Mouse (Mus musculus): ENCODE results near the gene Dffb. TPM values are rescaled to one million over a fixed set of nuclear protein-coding genes. Genes with fewer than 3 reads are reported as not detected.

Dffb gene
- polyA plus RNA-seq, 1 experiment, result 5.4 TPM

GRCm38 (mm10) chr4:153968063-153968462 lies 6.9 kb downstream of the Dffb start:
- Histone ChIP-seq H3K27me3 (replicated peaks) (no peaks in the 10 kb centered on the region), H3K4me3 (replicated peaks) (no peak overlapping the region), H3K36me3 (replicated peaks; ENCODE audit: low read length) (peaks cover 98% of the 10 kb centered on the region), H3K4me1 (peaks cover 8% of the 10 kb centered on the region), H3K9me3 (no peaks in the 10 kb centered on the region)
- TF ChIP-seq FLI1 (IDR thresholded peaks at IDR 0.05; ENCODE audit: low read length) (no peak), GATA1 (IDR thresholded peaks at IDR 0.05; ENCODE audit: borderline replicate concordance, low read length) (no peak)

DNA sequence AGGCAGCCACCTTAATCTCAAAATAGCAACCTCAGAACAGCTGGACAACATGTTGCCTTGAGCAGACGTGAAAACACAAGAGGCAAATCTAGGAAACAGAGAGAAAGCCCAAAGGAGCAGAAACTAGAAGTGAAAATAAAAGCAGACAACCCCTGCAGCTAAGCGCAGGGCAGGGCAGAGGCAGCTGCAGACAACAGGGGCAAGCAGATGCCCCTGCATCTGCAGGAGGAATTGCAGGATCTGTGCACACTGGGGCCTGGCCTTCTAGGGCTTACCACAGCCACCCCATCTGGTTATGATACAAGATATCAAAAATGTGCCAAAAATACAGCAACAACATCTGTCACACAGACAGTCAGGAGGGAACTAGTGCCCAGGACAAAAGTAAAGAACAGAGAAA lies 7.4 kb downstream of the Dffb start:
- peaks cover 3% of the 10 kb centered on the region; the same call in 1 of the 2 replicates for H3K4me1 ChIP-seq
- no peak overlapping the region for H3K4me3 ChIP-seq (replicated peaks)
- H3K36me3 ChIP-seq (replicated peaks; ENCODE audit: low read length), result peaks cover 98% of the 10 kb centered on the region
- TF ChIP-seq FLI1 (IDR thresholded peaks at IDR 0.05; ENCODE audit: low read length) (no peak), GATA1 (IDR thresholded peaks at IDR 0.05; ENCODE audit: borderline replicate concordance, low read length) (no peak)
- H3K9me3 ChIP-seq, result no peaks in the 10 kb centered on the region
- H3K27me3 ChIP-seq (replicated peaks), result no peaks in the 10 kb centered on the region

- no peaks in the 10 kb centered on the region for H3K9me3 ChIP-seq
- TF ChIP-seq FLI1 (IDR thresholded peaks at IDR 0.05; ENCODE audit: low read length) (no peak), GATA1 (IDR thresholded peaks at IDR 0.05; ENCODE audit: borderline replicate concordance, low read length) (no peak)
- H3K27me3 ChIP-seq (replicated peaks), result no peaks in the 10 kb centered on the region
- H3K4me1 ChIP-seq, result peaks cover 3% of the 10 kb centered on the region; the same call in 1 of the 2 replicates
- peaks cover 99% of the 10 kb centered on the region for H3K36me3 ChIP-seq (replicated peaks; ENCODE audit: low read length)
- no peak overlapping the region for H3K4me3 ChIP-seq (replicated peaks)
These were observed 8.3 kb downstream of the Dffb start for GRCm38 (mm10) chr4:153966651-153967050.

DNA sequence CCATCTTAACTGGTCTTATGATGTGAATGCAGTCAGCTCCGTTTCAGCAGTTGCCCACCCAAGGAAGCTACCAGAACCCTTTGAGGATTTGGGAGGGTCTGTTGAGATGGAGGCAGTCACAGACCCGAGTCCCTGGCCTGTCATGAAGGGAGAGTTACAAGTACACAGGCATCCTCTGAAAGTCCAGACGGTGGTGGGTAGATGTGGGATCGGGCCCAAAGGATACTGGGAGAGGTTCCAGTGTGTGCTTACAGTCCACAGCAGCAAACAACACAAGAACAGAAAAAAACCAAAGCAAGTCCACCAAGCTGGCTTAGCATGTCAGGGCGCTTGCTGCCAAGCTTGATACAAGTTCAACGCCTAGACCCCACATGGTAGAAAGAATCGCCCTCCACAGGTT lies 12.3 kb downstream of the Dffb start:
- Histone ChIP-seq H3K27me3 (replicated peaks) (no peaks in the 10 kb centered on the region), H3K36me3 (replicated peaks; ENCODE audit: low read length) (peaks cover 84% of the 10 kb centered on the region), H3K4me3 (replicated peaks) (no peak overlapping the region), H3K4me1 (peaks cover 27% of the 10 kb centered on the region), H3K9me3 (no peaks in the 10 kb centered on the region)
- TF ChIP-seq FLI1 (IDR thresholded peaks at IDR 0.05; ENCODE audit: low read length), result no peak
- no peak for TF ChIP-seq GATA1 (IDR thresholded peaks at IDR 0.05; ENCODE audit: borderline replicate concordance, low read length)

DNA sequence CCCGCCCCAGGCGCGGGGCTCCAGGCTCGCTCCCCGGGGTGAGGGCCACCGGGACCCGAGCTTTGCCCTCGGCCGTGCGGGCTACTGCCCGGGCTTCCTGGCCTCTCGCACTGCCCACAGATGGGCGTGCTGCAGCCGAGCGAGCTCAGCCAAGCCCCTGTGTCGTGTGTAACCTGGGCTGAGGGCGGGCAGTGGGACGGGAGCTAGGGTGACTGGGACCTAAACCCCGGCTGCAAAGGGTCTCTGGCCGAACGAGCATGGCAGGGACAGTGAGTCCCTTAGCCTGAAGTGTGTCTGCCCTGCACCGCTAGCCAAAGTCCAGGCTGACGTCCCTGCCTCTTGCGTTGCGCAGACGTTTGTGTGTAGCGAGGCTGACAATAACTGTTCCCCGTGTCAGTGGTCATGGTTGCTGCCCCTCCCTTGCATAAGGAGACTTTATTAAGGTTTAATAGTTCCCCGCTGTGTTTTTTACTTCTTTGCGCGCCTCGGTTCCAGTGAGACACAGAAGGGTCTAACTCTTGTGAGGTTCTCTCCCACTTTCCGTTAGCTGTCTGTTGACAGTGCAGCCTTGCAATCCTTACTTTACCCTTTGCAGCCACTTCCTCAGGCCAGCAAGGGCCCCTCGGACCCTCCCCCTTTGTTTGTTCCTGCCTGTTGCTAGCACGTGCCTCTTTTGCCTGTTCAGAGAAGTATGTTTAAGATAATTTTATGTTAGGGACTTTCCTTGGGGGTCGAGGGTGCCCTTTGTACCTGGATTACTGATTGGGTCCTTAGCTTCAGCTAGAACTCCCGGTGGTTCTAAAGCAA lies 17.3 kb downstream of the Dffb start:
- Histone ChIP-seq H3K4me3 (replicated peaks) (peak overlapping the region; percentile 97), H3K4me1 (peaks cover 44% of the 10 kb centered on the region), H3K9me3 (no peaks in the 10 kb centered on the region), H3K27me3 (replicated peaks) (peaks cover 9% of the 10 kb centered on the region), H3K36me3 (replicated peaks; ENCODE audit: low read length) (peaks cover 34% of the 10 kb centered on the region)
- TF ChIP-seq GATA1 (IDR thresholded peaks at IDR 0.05; ENCODE audit: borderline replicate concordance, low read length) (no peak), FLI1 (IDR thresholded peaks at IDR 0.05; ENCODE audit: low read length) (no peak)

DNA sequence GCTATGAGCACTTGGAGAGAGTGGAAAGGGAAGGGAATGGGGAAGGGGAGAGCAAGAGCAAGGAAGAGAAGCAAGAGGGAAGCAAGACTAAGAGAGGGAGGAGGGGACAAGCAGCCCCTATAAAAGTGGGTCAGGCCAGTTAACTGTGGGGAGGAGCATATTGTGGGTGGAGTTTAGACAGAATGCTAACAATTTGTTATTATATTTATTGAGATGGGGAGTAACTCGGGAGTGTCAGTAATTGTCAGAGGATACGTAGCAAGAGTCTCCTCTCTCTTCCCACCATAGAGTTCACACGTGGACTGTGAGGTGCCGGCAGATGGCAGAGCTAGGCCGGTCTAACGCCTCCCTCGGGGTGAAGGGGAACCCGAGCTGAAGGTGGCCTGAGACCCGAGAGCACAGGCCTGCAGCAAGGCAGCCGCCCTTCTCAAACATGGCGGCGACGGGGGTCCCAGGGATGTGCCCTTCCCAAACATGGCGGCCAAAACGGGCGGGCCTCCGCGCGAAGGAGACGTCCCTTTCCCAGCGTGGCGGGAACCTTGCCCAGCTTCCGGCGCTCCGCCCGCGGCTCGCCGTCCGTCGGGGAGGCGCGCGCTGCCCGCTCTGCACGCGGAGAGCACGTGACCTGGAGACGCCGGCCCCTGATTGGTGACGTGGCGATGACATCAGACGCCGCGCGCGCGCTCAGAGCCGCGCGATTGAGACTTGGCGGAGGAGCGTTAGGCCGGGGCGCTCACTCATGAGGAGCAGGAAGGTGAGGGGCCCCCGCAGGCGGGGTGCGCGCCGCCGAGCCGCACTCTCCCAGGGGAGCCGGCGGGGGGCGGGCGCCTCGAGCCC lies 18.1 kb downstream of the Dffb start, which contains the start of gene A430005L14Rik:
Gene A430005L14Rik (plus strand): TSS at position 669 of the 837 bp plus-strand sequence.
- Histone ChIP-seq H3K36me3 (replicated peaks; ENCODE audit: low read length) (peaks cover 25% of the 10 kb centered on the region), H3K4me3 (replicated peaks) (peak within 1 kb of the TSS; percentile 97), H3K9me3 (no peaks in the 10 kb centered on the region), H3K27me3 (replicated peaks) (peaks cover 15% of the 10 kb centered on the region), H3K4me1 (peaks cover 44% of the 10 kb centered on the region)
- TF ChIP-seq GATA1 (IDR thresholded peaks at IDR 0.05; ENCODE audit: borderline replicate concordance, low read length) (no peak), FLI1 (IDR thresholded peaks at IDR 0.05; ENCODE audit: low read length) (peak; percentile 93; the same call in 1 of the 2 replicates)

DNA sequence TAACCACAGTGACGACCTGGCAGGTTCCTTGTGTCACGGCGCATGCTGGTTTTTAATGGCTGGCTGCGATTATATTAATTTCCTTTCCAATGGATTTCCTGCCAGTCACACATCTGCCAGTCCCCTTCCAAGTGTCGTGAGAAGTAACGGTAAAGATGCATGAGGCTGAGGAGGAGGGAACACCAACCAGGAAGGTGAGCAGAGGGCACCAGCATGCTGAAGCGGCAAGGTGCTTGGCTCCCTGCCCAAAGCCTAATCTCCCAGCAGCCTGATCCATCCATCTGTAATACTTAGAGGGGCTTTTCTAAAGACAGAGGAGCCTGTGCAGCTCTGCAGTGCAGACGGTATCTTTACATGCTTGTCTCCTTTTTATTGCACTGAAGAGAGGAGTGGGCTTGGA lies 19.3 kb downstream of the Dffb start:
- Histone ChIP-seq H3K9me3 (no peaks in the 10 kb centered on the region), H3K4me1 (peaks cover 44% of the 10 kb centered on the region), H3K27me3 (replicated peaks) (peaks cover 21% of the 10 kb centered on the region), H3K4me3 (replicated peaks) (peak overlapping the region; percentile 51), H3K36me3 (replicated peaks; ENCODE audit: low read length) (peaks cover 14% of the 10 kb centered on the region)
- TF ChIP-seq FLI1 (IDR thresholded peaks at IDR 0.05; ENCODE audit: low read length) (no peak), GATA1 (IDR thresholded peaks at IDR 0.05; ENCODE audit: borderline replicate concordance, low read length) (no peak)

GRCm38 (mm10) chr4:153951692-153952091 lies 23.2 kb downstream of the Dffb start:
- peaks cover 16% of the 10 kb centered on the region for H3K4me1 ChIP-seq
- TF ChIP-seq GATA1 (IDR thresholded peaks at IDR 0.05; ENCODE audit: borderline replicate concordance, low read length) (no peak), FLI1 (IDR thresholded peaks at IDR 0.05; ENCODE audit: low read length) (no peak)
- H3K4me3 ChIP-seq (replicated peaks), result no peak overlapping the region
- H3K27me3 ChIP-seq (replicated peaks), result peaks cover 50% of the 10 kb centered on the region
- no peaks in the 10 kb centered on the region for H3K36me3 ChIP-seq (replicated peaks; ENCODE audit: low read length)
- H3K9me3 ChIP-seq, result no peaks in the 10 kb centered on the region; the same call in 1 of the 2 replicates

DNA sequence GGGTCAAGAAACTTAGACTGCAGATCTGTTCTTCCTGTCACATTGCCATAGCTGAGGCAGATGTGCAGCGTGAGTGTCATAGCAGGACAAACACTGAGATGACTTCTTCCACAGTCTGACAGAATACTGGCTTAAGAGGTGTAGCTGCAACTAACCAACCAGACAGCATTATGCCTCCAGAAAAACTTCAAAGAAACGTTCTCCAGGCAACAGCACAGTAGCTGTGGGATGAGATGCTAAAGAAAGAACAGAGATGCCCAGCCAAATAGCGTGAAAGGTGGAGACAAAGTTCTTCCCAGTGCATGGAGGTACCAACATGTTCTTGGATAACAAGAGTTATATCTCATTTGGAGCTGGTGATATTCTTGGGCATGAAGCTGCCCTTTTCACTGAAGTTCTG lies 23.8 kb downstream of the Dffb start:
- Histone ChIP-seq H3K9me3 (no peaks in the 10 kb centered on the region; the same call in 1 of the 2 replicates), H3K36me3 (replicated peaks; ENCODE audit: low read length) (no peaks in the 10 kb centered on the region), H3K27me3 (replicated peaks) (peaks cover 53% of the 10 kb centered on the region), H3K4me3 (replicated peaks) (no peak overlapping the region), H3K4me1 (peaks cover 11% of the 10 kb centered on the region)
- TF ChIP-seq GATA1 (IDR thresholded peaks at IDR 0.05; ENCODE audit: borderline replicate concordance, low read length) (no peak), FLI1 (IDR thresholded peaks at IDR 0.05; ENCODE audit: low read length) (no peak)

Data from megakaryocyte, embryonic 14.5 days (primary cell).